Mouse (Mus musculus) left cerebral cortex, adult 11 months (tissue): ENCODE measurements around the gene Bnc2.

Experiments used
- DNase-seq: peaks from one replicate; pipeline ENCODE4 v3.0.0; 2022; ENCODE audit warnings: low spot score

Gene Bnc2

GRCm38 (mm10) chr4:84502581-84503269 lies 172.3 kb downstream of the Bnc2 start:
- DNase-seq, result no peak

- DNase-seq, result no peak
These were observed 174.2 kb downstream of the Bnc2 start for GRCm38 (mm10) chr4:84500796-84501349.

GRCm38 (mm10) chr4:84500259-84500658 lies 174.8 kb downstream of the Bnc2 start:
- no peak for DNase-seq

DNA sequence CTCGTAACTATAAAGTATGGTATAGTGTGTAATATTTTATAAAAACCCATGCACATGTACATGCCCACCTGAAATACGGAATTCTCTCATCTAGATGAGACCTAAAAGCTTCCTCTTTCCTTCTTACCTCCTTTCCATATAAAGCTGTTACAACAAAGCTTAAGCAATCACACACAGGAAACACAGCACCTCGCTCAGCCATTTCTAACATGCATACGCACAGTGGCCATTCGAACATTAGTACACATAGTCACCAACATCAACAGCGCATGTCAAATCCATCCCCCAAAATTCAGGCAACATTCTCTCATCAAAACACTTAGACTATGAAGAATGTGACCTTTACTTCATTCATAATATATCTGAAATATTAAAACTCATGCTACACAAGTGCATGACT lies 176.6 kb downstream of the Bnc2 start:
- DNase-seq, result no peak

- DNase-seq, result no peak
These were observed 186.8 kb downstream of the Bnc2 start for GRCm38 (mm10) chr4:84488323-84488722.

DNA sequence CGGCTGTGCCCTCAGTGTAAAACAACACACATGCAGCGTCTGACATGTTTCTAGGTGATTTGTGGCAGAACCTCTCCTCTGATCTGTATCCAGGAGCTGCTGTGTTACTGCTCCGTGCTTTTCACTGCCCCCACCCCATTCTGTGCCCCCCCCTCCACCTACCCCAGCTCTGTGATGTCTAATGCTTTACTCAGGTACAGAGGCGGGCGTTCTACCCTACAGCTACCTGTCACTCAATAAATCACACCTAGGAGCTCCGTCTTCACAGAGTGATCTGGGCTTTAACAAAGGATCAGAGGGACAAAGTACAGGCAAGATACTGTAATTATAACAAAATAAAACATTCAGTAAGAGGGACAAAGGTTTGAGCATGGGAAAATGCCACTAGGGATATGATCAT lies 192.4 kb downstream of the Bnc2 start:
- no peak for DNase-seq

DNA sequence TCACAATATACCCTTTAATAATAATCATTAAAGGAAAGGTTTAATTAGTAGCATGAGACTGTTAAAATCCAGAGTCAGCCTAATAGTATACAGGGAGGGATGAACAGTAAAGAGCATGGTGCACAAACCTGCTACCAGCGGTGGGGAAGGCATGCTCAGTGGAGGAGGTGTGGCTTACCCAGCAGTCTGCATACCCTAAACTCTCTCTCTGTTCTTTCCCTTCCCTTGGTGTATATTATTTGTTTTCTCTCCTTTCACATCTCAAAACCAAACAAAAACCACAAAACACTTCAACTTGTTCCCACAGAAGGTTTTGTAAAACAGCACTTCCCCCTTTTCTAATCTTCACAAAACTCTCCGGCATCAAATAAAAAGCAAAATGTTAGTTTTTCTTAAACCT lies 202.4 kb downstream of the Bnc2 start:
- DNase-seq, result no peak

DNA sequence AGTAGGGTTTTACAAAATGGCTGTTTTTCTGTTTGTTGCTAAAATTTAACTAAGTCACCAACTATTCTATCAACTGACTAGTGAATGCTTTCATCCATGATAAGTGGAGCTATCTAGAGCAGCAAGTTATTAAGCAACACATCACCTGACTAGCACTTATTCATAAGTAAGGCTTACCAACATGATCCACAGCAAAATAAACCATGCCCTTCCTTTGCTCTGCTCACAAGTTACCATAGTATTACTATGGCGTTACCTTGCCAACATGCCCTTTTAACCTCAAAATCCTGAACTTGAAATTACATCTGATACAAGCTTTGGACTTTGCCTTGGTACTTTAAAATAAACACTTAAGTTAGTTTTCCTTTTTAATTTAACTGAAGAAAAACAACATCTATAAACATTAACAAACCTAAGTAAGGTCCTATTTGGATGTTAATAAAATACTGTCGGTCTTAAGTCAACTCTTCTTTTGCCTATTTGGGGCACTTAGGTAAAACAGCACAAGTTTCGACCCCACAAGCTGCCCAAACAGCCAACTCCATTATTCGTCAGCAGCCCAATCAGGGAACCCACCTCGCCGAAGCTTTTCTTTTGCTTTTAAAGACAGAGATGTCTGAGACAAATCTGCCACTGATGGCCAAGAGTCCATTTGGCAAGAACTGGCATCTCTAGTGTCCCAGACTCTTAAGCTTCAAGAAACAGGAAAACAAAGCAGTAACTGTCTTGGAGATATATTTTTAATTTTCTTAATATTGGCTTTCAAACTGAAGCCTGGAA lies 204.8 kb downstream of the Bnc2 start:
- no peak for DNase-seq

GRCm38 (mm10) chr4:84469400-84469799 lies 205.7 kb downstream of the Bnc2 start:
- no peak for DNase-seq

GRCm38 (mm10) chr4:84467722-84468121 lies 207.4 kb downstream of the Bnc2 start:
- no peak for DNase-seq

DNA sequence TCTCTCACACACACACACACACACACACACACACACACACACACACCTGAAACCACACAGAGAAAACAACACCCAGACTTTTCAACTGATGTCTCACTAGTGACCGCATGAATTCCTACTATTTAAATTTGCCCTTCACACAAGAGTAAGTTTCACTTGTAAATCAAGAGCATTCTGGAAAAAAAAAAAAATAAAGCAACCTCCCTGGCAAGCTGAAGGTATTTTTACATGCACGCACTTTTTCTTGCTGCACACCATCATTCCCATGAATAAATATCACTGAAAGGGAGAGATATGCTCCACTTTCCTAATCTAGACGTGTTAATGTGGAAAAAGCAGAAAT lies 216.9 kb downstream of the Bnc2 start:
- DNase-seq, result no peak

DNA sequence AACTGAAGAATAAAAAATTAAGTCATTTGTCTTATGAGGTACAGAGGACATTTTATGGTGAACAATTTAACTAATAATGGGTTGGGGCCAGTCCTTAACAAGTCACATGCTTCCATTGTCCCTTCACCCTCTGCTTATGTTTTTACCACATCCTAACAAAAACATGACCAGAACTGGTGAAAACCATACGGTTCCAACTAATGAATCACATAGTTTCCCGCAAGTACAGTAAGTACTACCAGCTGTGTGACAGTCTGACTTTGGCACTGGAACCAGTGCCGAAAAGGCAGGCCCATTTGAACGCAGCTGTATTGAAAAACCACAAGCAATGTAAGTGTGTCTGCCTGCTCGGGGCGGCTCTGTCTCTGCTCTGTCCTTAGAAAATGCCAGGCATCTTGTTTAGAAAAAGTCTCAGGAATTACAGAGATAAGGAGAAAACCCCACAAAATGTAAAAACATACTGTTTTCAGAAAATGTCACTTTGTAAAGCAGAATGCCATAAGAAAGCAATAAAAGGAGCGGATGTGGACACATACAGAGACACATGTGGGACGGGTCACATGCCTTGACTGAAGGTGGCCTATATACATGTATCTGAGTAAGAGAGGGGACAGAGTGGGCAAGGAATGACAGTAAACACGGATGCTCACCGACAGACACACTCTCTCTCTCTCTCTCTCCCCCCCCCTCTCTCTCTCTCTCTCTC lies 217.4 kb downstream of the Bnc2 start:
- DNase-seq, result no peak

DNA sequence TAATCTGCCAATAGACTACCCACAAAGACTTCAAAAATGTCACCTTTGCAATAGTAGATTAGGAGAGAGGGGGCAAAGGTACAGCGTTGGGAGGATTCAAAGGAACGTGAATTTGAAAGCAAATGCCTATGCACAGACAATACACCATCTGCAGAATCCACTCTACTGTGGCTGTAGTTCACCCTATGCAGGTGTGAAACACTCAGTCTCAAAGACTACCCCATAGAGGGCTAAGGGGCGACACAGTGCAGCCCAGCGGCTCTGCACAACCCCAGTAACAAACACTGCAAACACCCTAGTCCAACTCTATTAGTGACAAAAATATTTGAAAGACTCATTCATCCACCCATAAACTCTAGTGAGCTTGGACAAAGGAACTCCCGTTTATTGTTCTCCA lies 218.2 kb downstream of the Bnc2 start:
- no peak for DNase-seq

- DNase-seq, result no peak
These were observed 218.8 kb downstream of the Bnc2 start for GRCm38 (mm10) chr4:84456198-84456852.

- DNase-seq, result no peak
These were observed 220.6 kb downstream of the Bnc2 start for GRCm38 (mm10) chr4:84454493-84454892.

GRCm38 (mm10) chr4:84453586-84453985 lies 221.5 kb downstream of the Bnc2 start:
- DNase-seq, result no peak

GRCm38 (mm10) chr4:84452642-84453041 lies 222.4 kb downstream of the Bnc2 start:
- no peak for DNase-seq

DNA sequence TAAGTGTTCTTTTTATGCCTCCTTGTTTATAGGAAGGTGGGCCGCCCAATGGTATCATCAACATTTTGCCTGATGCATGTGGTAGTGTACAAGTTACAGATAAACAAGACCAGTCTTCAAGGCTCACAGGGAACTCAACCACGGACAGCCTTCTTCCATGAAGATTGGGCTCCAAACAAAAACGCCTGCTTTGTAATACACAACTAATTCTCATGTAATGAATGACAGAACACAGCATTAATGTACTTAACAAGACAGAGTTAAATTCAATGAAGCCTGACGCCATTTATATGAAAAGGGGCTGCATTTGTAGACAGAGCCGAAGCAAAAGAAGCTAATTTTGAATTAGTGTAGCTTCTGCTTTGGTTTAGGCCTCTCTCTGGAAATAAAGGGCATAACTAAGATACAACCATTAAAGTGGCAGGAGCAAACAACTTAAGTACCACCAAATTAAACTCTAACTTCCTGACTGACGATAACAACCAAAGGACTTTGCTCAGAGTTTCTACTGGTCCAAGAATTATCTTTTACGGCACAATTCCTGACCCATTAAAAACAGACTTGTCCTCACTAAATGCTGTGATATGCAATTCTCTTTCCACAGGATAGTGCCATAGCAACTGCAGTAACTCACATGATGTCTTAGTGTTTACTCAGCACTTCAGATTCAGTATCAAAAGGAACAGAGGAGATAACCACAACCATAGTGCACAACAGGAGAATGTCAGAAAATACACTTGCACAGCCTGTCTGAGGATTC lies 225.6 kb downstream of the Bnc2 start:
- no peak for DNase-seq

DNA sequence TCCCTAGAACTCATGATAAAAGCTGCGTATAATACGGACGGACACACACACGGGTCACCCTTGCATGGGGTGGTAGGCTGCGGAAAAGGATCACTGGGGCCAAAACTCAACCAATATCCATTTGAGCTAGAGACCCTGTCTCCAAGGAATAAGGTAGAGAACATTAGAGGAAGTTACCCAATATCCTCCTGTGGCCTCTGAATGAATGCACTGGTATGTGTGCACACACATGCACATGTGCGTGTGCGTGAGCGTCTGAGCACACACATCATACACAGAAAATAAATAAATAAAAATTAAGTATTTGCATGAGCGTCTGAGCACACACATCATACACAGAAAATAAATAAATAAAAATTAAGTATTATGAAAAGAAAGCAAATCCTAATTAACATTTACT lies 241.8 kb downstream of the Bnc2 start:
- DNase-seq, result no peak

GRCm38 (mm10) chr4:84431677-84432515 lies 243.2 kb downstream of the Bnc2 start:
- DNase-seq, result no peak

DNA sequence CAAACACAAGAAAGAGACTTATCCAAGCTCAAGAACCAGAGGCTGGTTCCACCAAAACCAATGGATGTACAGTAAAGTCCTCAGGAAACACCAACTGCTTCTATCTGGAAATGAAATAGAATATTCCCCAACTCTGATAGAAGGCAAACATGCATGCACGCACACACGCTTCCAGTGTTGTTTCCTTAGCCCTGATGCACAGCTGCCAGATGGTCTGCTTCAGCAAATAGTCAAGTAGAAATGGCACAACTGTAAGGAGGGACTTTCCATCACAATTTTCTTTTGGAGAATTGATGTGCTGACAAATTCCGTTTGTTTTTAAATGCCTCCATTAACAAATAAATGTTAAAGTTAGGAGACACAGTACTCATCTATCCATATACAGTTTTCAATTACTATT lies 247.1 kb downstream of the Bnc2 start:
- no peak for DNase-seq
